Mouse (Mus musculus) stomach, embryonic 16.5 days (tissue): Measurements from ENCODE around the gene Fancc. TPM values are rescaled to one million over a fixed set of nuclear protein-coding genes. Genes with fewer than 3 reads are reported as not detected.

Source experiments
- ATAC-seq: fragments of 200-750 bp; cut with Nextera tagmentation; 2 replicates; pipeline ENCODE4 v1.8.0; 2017; ENCODE audit warnings: moderate number of reproducible peaks, moderate TSS enrichment; ENCODE audit not compliant: insufficient read depth, low FRiP score
- H3K27ac ChIP-seq: fragments of 300-500 bp; sonication (generic); 2 replicates; pipeline ENCODE4 v1.5.1; 2014; ENCODE audit warnings: low read length
- H3K27me3 ChIP-seq: fragments of 300-500 bp; sonication (generic); 2 replicates; pipeline ENCODE4 v1.6.1; 2014; ENCODE audit warnings: low read length, control low read depth, mixed read lengths; ENCODE audit not compliant: control insufficient read depth, insufficient read depth
- H3K36me3 ChIP-seq: fragments of 300-500 bp; sonication (generic); 2 replicates; pipeline ENCODE4 v1.6.1; 2014; ENCODE audit warnings: low read length; ENCODE audit not compliant: control insufficient read depth, insufficient read depth
- H3K4me1 ChIP-seq: fragments of 300-500 bp; sonication (generic); 2 replicates; pipeline ENCODE4 v1.6.1; 2014; ENCODE audit warnings: low read length, control low read depth, mixed read lengths; ENCODE audit not compliant: control insufficient read depth, insufficient read depth
- H3K4me2 ChIP-seq: fragments of 300-500 bp; sonication (generic); 2 replicates; pipeline ENCODE4 v1.6.1; 2014; ENCODE audit warnings: low read depth, low read length, mixed read lengths
- H3K4me3 ChIP-seq: fragments of 300-500 bp; sonication (generic); replicated peaks from 2 replicates; pipeline ENCODE4 v1.5.1; 2014; ENCODE audit warnings: mild to moderate bottlenecking, low read length
- H3K9ac ChIP-seq: fragments of 300-500 bp; sonication (generic); 2 replicates; pipeline ENCODE4 v1.6.1; 2014; ENCODE audit warnings: low read length
- H3K9me3 ChIP-seq: fragments of 300-500 bp; sonication (generic); replicated peaks from 2 replicates; pipeline ENCODE4 v1.6.1; 2016; ENCODE audit warnings: low read length, control low read depth; ENCODE audit not compliant: control insufficient read depth
- WGBS: fragments of 180-500 bp; shearing (Covaris S2); extraction: QIAGEN DNeasy Blood & Tissue Kit; methylation state at CpG from one replicate; pipeline ENCODE4 v1.1.7; 2014; 5-methylcytosine and 5-hydroxymethylcytosine counted together
- polyA plus RNA-seq: library from polyadenylated mRNA; unstranded; fragments of >200 nt; fragmentation: Nextera tagmentation; extraction: Ambion mirVana; gene quantifications from 2 replicates; pipeline ENCODE4 v1.2.1, GENCODE M21; 2015

Gene Fancc
- polyA plus RNA-seq, 1 experiment from 2014 or later, result 22.0 TPM

DNA sequence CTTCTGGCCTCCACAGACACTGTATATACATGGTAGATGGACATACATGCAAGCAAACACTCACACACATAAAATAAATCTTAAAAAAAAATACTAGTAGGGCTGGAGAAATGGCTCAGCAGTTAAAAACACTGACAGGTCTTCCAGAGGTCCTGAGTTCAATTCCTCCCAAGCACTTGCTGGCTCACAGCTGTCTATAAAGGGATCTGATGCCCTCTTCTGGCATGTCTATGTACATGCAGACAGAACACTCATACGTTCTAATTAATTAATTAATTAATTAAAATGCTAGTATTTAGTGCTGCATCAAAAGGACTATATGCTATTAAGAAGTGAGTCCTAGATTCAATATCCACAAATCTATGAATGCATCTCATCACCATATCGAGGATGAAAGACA is 78.9 kb downstream of the Fancc start:
- ATAC-seq, result no peak
- 78% methylated on average over 2 of the region's 2 CpGs for WGBS
- Histone ChIP-seq H3K27me3 (no peaks in the 10 kb centered on the region), H3K27ac (no peak overlapping the region), H3K4me2 (no peak overlapping the region), H3K4me3 (no peak overlapping the region), H3K9ac (no peak overlapping the region), H3K36me3 (no peaks in the 10 kb centered on the region), H3K9me3 (no peaks in the 10 kb centered on the region), H3K4me1 (peaks cover 3% of the 10 kb centered on the region; the same call in 1 of the 2 replicates)

DNA sequence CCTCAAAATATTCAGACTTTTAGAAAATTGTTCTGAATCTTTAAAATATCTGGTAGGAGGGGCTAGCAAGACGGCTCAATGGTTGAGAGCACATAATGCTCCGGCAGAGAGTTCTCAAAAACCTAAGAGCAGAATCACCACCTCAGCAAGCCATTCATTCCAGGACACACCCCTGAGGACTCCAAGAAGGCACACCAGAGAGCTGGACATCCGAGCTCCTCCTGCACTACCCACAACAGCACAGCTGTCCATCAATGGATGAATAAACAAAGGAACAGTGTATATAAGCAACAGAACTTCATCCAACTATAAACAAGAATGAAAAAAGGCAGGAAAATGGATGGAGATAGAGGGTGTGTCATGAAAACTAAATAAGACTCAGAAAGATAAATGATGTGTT is 80.3 kb downstream of the Fancc start:
- H3K27me3 ChIP-seq, result no peaks in the 10 kb centered on the region
- 38% methylated on average over 3 of the region's 3 CpGs for WGBS
- H3K4me1 ChIP-seq, result peaks cover 3% of the 10 kb centered on the region; the same call in 1 of the 2 replicates
- ATAC-seq, result no peak
- no peaks in the 10 kb centered on the region for H3K9me3 ChIP-seq
- H3K4me3 ChIP-seq, result no peak overlapping the region
- H3K4me2 ChIP-seq, result no peak overlapping the region
- no peak overlapping the region for H3K9ac ChIP-seq
- H3K27ac ChIP-seq, result no peak overlapping the region
- H3K36me3 ChIP-seq, result no peaks in the 10 kb centered on the region

DNA sequence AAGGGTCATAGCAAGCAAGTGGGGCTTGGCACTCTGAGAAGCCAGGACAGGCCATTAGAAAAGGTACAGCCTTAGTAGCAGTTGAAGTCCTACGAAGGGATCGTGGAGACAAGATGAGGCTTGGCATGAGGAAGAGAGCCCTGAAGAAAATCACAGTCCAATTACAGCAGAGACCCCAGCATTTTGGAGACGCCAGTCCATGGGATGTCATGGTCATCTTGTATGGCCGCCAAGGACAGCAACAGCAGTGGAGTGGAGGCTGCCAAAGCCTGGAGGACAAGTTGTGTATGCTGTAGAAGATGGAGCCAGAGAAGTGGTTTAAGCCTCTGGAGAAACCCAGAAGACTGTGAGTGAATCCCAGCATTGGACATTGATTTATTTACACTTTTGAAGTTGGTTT is 84.4 kb downstream of the Fancc start:
- H3K4me1 ChIP-seq, result peaks cover 3% of the 10 kb centered on the region; the same call in 1 of the 2 replicates
- no peak for ATAC-seq

DNA sequence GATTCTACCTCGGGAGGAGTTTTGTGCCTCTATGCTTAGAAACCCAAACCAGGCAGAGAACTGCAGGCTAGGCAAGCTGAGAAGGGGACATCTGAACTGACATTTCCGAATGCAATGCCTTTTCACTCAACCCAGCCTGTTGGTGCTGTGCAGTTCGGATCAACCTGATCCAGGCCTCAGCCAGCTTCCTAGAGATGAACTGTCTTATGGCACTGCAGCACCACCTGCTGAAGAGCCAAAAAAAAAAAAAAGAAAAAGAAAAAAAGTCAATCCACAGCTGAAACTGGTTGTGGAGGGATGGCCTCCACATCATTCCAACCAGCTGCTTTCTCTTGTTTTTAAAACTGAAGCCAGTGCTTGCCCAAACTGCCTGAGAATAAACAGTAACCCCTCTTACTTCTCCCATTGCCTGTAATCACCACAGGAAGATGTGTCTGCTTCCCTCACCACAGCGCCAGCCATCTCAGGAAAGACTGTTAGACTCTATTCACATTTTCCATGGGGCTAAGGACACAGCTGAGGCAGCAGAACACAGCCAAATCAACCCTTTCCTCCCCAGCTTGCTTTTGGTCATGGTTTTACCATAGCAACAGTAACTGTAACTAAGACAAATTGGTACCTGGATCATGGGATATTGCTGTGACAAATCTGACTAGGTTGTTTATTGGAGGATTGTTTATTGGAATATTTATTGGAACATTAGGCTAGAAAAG is 85.6 kb downstream of the Fancc start:
- Histone ChIP-seq H3K36me3 (no peaks in the 10 kb centered on the region), H3K4me3 (no peak overlapping the region), H3K9ac (no peak overlapping the region), H3K4me2 (no peak overlapping the region), H3K27me3 (no peaks in the 10 kb centered on the region), H3K27ac (no peak overlapping the region), H3K9me3 (no peaks in the 10 kb centered on the region), H3K4me1 (no peaks in the 10 kb centered on the region)
- 43% methylated on average over 4 of the region's 4 CpGs for WGBS
- no peak for ATAC-seq

More for the DNA sequence above, 84.4 kb downstream of the Fancc start:
- 93% methylated on average over 4 of the region's 4 CpGs for WGBS
- no peaks in the 10 kb centered on the region for H3K36me3 ChIP-seq
- no peaks in the 10 kb centered on the region for H3K27me3 ChIP-seq
- no peak overlapping the region for H3K27ac ChIP-seq
- H3K4me3 ChIP-seq, result no peak overlapping the region
- H3K9me3 ChIP-seq, result no peaks in the 10 kb centered on the region
- H3K9ac ChIP-seq, result no peak overlapping the region
- H3K4me2 ChIP-seq, result no peak overlapping the region

DNA sequence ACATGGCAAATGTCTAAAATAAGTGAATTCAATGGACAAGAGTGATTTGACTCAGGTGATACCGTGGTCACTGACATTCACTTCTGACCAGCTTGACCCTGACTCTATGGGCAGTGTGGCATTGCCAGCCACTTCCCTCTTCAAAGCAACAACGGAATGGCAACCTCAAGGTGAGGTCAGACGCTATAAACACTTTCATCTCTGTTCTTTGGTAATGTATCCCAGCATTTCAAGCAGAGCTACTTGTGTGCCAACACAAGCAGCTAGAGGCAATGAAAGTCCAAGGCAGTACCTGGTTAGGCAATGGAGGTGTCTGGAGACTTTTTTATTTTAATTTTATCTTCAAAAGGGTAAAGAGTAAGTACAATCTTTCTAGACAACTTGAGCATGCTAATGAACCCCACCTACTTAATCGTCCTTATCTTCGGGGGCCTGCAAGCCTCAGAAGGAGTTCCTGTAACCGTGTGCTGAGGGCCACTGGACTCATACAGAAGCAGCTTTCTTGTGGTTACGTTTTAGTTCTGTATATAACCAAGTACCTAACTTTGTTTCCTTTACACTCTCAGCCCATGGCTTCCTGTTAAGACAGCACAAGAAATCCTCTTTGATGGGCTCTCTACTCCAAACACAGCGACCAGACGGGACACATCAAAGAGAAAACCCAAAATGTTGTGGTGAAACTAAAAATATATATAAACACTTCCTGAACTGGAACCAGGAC is 86.3 kb downstream of the Fancc start:
- H3K9ac ChIP-seq, result no peak overlapping the region
- no peak for ATAC-seq
- H3K9me3 ChIP-seq, result no peaks in the 10 kb centered on the region
- H3K4me1 ChIP-seq, result no peaks in the 10 kb centered on the region
- H3K36me3 ChIP-seq, result no peaks in the 10 kb centered on the region
- no peaks in the 10 kb centered on the region for H3K27me3 ChIP-seq
- WGBS, result 56% methylated on average over 9 of the region's 9 CpGs
- H3K4me2 ChIP-seq, result no peak overlapping the region
- no peak overlapping the region for H3K4me3 ChIP-seq
- peak overlapping the region; percentile 25; the same call in 1 of the 2 replicates for H3K27ac ChIP-seq

DNA sequence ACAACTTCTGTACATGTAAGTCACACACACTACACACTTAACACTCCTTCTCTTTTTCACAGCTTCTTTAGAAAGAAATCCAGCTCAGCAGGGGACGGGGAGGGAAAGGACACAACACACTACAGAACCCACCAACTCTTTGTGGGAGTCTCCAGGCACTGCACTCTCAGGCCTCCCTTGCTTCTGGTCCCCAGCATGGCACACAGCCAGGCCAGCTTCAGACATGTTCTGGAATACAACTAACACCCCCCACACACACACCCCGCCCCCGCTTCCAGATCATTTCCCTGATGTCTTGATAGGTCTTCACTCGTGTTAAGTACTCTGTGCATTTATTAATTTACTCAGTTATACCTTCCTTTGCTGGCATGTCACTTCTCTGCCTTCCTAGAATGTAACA is 91.9 kb downstream of the Fancc start:
- no peak for ATAC-seq
- Histone ChIP-seq H3K36me3 (no peaks in the 10 kb centered on the region), H3K4me3 (no peak overlapping the region), H3K27me3 (no peaks in the 10 kb centered on the region), H3K4me2 (no peak overlapping the region), H3K9me3 (no peaks in the 10 kb centered on the region), H3K4me1 (0 out of 2 replicates have a peak, but pooled peaks cover 3% of the 10 kb centered on the region), H3K9ac (no peak overlapping the region), H3K27ac (no peak overlapping the region)
- WGBS, result 71% methylated on average over 4 of the region's 4 CpGs

DNA sequence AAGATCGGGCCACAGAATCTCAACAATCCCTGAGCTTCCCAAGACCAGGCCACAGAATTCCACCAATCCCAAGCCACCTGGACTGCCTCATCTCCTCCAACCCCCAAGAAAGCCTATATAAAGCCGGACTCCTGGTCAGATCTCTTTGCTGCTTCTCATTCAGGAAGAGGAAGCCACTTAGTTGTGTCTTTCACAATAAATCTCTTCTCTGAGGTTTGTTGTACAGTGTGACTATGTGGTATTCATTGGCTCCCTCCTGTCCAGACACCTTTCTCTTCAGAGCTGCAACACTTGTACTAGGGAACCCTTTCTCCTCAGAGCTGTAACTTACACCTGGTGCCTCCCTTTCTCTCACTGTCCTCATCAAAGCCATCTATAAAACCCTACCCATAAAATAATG is 92.4 kb downstream of the Fancc start:
- Histone ChIP-seq H3K27me3 (no peaks in the 10 kb centered on the region), H3K9ac (no peak overlapping the region), H3K27ac (no peak overlapping the region), H3K4me2 (no peak overlapping the region), H3K4me3 (no peak overlapping the region), H3K9me3 (no peaks in the 10 kb centered on the region), H3K36me3 (no peaks in the 10 kb centered on the region), H3K4me1 (0 out of 2 replicates have a peak, but pooled peaks cover 3% of the 10 kb centered on the region)
- ATAC-seq, result no peak
- 86% methylated on average over 2 of the region's 2 CpGs for WGBS

DNA sequence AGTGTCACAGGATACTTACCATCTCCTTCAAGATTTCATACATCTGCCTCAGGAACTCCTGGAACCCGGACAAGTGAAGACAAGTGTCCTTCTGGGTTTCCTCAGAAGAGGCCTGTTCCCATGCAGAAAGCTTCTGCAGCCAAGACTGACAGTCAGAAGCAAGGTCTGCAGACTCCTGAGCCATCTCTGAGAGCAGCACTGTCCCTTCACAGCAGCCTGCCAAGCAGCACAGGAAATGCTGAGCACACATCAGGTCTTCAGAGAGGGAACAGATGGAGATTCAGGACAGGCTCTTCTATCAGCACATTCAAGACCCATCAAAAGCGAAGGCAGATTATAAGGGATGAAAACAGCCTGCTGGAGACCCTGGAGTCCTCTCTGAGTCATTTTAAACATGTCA is 94.3 kb downstream of the Fancc start:
- ATAC-seq, result peak; percentile 29; the same call in 1 of the 2 replicates
- Histone ChIP-seq H3K36me3 (no peaks in the 10 kb centered on the region), H3K9ac (no peak overlapping the region), H3K4me1 (0 out of 2 replicates have a peak, but pooled peaks cover 3% of the 10 kb centered on the region), H3K9me3 (no peaks in the 10 kb centered on the region), H3K4me3 (no peak overlapping the region), H3K27ac (no peak overlapping the region), H3K4me2 (no peak overlapping the region), H3K27me3 (no peaks in the 10 kb centered on the region)
- WGBS, result 53% methylated on average over 2 of the region's 2 CpGs

DNA sequence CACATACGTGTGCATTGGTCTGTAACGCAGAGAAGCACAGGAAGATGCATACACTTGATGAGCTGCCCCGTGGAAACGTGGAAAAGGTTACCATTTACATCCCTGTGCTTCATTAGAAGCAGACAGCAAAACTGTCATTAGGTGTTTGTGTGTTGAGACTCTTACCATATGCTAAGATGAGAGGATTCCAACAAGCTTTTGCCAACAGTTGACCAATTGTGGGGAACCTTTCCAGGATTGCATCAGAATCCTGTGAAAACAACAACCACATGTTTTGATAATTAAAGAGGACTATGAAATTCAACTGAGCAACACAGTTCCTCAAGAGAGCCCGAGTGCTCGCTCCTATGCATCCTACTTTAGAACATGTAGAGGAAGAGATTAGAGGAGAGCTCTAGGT is 97.0 kb downstream of the Fancc start:
- H3K27ac ChIP-seq, result no peak overlapping the region
- no peak for ATAC-seq

More for the DNA sequence above, 97.0 kb downstream of the Fancc start:
- Histone ChIP-seq H3K9ac (no peak overlapping the region), H3K4me1 (0 out of 2 replicates have a peak, but pooled peaks cover 3% of the 10 kb centered on the region), H3K36me3 (0 out of 2 replicates have a peak, but pooled peaks cover 3% of the 10 kb centered on the region), H3K27me3 (no peaks in the 10 kb centered on the region), H3K4me2 (no peak overlapping the region), H3K4me3 (no peak overlapping the region), H3K9me3 (no peaks in the 10 kb centered on the region)
- WGBS, result 86% methylated on average over 6 of the region's 6 CpGs
